Mouse (Mus musculus): ENCODE results near the gene Cwc22. TPM values are rescaled to one million over a fixed set of nuclear protein-coding genes. Genes with fewer than 3 reads are reported as not detected.

Cwc22 gene
- polyA plus RNA-seq, 1 experiment from 2014 or later = 34.7 TPM

DNA sequence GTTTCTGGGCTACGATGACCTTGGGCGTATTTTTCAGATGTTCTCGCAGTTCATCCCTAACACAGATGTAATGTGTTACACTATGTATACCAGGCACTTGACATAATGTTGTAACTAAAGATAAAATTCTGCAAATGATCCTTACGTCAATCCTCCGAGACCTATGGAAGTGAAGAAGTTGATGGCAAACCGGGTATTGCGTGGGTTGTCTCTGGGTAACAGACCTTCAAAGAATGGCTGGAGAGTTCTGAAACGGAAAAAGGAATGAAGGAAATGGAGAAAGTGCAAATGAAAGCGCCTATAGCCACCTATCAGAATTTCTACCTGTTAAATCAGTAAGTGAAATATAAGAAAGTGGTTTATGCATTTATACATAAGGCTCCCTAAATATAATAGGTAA is 42.2 kb downstream of the Cwc22 start:
- no peak overlapping the region for H3K4me2 ChIP-seq (replicated peaks; ENCODE audit: low read depth, low read length)
- H3K36me3 ChIP-seq (ENCODE audit: control insufficient read depth, insufficient read depth, low read length) = peaks cover 58% of the 10 kb centered on the region
- H3K4me1 ChIP-seq (ENCODE audit: control insufficient read depth, insufficient read depth, low read length) = no peaks in the 10 kb centered on the region
- no peak overlapping the region for H3K4me3 ChIP-seq (ENCODE audit: low read depth, low read length)
- no peak overlapping the region for H3K27ac ChIP-seq (ENCODE audit: low read length)
- H3K27me3 ChIP-seq (ENCODE audit: control insufficient read depth, insufficient read depth, low read length) = no peaks in the 10 kb centered on the region
- 95% methylated on average over 9 of the region's 9 CpGs for WGBS
- ATAC-seq (ENCODE audit: insufficient number of reproducible peaks, insufficient read depth, low FRiP score, low read depth) = no peak
- no peak overlapping the region for H3K9ac ChIP-seq (replicated peaks; ENCODE audit: low read depth, low read length)
- H3K9me3 ChIP-seq (ENCODE audit: control insufficient read depth, low read depth, low read length) = no peaks in the 10 kb centered on the region

DNA sequence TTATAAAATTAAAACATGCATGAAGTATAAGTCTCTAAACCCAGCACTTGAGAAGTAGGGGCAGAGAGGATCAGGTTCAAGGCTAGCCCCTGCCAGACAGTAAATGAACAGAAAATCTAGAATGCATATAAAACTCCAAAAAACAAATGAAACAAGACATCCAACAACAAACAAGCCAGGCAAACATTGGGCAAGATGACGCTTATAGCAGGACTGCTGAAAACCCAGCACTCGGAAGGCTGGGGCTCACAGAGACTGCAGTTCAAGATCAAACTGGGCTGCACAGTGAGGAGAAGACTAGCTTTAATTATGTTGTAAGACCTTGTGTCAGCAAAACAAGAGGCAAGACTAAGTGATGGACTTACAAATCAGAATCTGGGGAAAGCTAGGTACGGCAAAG is 43.1 kb downstream of the Cwc22 start:
- H3K9me3 ChIP-seq (ENCODE audit: control insufficient read depth, low read depth, low read length) = no peaks in the 10 kb centered on the region
- H3K36me3 ChIP-seq (ENCODE audit: control insufficient read depth, insufficient read depth, low read length) = peaks cover 63% of the 10 kb centered on the region
- WGBS = 95% methylated on average over 3 of the region's 3 CpGs
- H3K27ac ChIP-seq (ENCODE audit: low read length) = no peak overlapping the region
- H3K4me2 ChIP-seq (replicated peaks; ENCODE audit: low read depth, low read length) = no peak overlapping the region
- no peaks in the 10 kb centered on the region for H3K27me3 ChIP-seq (ENCODE audit: control insufficient read depth, insufficient read depth, low read length)
- no peak for ATAC-seq (ENCODE audit: insufficient number of reproducible peaks, insufficient read depth, low FRiP score, low read depth)
- no peak overlapping the region for H3K4me3 ChIP-seq (ENCODE audit: low read depth, low read length)
- H3K9ac ChIP-seq (replicated peaks; ENCODE audit: low read depth, low read length) = no peak overlapping the region
- H3K4me1 ChIP-seq (ENCODE audit: control insufficient read depth, insufficient read depth, low read length) = no peaks in the 10 kb centered on the region

DNA sequence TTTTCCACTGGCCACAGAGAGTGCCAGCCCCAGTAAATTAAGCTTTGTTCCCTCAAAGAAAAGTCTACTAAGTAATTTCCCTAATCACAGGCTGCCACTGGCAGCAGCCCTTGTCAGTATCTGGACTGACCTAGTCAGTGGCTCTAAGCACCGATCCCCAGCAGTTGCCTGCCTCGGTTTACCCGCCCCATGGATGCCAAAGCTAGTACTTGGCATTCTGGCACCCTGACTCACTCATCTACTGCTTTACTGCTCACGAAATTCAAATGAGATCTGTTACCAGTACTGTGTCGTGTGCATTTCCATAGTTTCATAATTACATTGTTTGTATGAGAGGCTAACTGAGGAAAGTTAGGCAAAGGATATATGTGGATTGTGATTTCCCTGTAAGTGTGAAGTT is 44.9 kb downstream of the Cwc22 start:
- Histone ChIP-seq H3K27ac (ENCODE audit: low read length) (no peak overlapping the region), H3K4me2 (replicated peaks; ENCODE audit: low read depth, low read length) (no peak overlapping the region), H3K9ac (replicated peaks; ENCODE audit: low read depth, low read length) (no peak overlapping the region), H3K27me3 (ENCODE audit: control insufficient read depth, insufficient read depth, low read length) (no peaks in the 10 kb centered on the region), H3K9me3 (ENCODE audit: control insufficient read depth, low read depth, low read length) (no peaks in the 10 kb centered on the region), H3K4me1 (ENCODE audit: control insufficient read depth, insufficient read depth, low read length) (no peaks in the 10 kb centered on the region), H3K36me3 (ENCODE audit: control insufficient read depth, insufficient read depth, low read length) (peaks cover 59% of the 10 kb centered on the region), H3K4me3 (ENCODE audit: low read depth, low read length) (no peak overlapping the region)
- 93% methylated on average over 5 of the region's 5 CpGs for WGBS
- no peak for ATAC-seq (ENCODE audit: insufficient number of reproducible peaks, insufficient read depth, low FRiP score, low read depth)

DNA sequence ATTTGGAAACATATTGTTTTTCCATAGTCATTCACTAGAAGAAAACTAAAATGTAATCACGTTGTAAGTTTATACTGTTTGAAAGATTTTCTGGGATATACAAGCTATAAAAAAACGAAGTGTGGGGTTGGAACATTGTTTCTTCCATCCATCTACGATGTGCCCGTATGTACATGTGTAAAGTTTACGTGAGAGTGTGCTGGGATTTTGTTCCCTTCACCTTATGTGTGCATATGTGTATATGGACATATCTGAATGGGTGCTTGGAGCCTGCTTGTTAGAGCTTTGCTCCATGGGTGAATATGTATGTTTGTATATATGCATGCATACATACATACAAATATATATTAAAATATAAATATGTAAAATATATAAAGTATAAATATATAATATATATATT is 45.4 kb downstream of the Cwc22 start:
- Histone ChIP-seq H3K4me3 (ENCODE audit: low read depth, low read length) (no peak overlapping the region), H3K9ac (replicated peaks; ENCODE audit: low read depth, low read length) (no peak overlapping the region), H3K4me1 (ENCODE audit: control insufficient read depth, insufficient read depth, low read length) (no peaks in the 10 kb centered on the region), H3K4me2 (replicated peaks; ENCODE audit: low read depth, low read length) (no peak overlapping the region), H3K27me3 (ENCODE audit: control insufficient read depth, insufficient read depth, low read length) (no peaks in the 10 kb centered on the region), H3K9me3 (ENCODE audit: control insufficient read depth, low read depth, low read length) (no peaks in the 10 kb centered on the region), H3K27ac (ENCODE audit: low read length) (no peak overlapping the region), H3K36me3 (ENCODE audit: control insufficient read depth, insufficient read depth, low read length) (peaks cover 59% of the 10 kb centered on the region)
- no peak for ATAC-seq (ENCODE audit: insufficient number of reproducible peaks, insufficient read depth, low FRiP score, low read depth)
- 93% methylated on average over 5 of the region's 5 CpGs for WGBS

DNA sequence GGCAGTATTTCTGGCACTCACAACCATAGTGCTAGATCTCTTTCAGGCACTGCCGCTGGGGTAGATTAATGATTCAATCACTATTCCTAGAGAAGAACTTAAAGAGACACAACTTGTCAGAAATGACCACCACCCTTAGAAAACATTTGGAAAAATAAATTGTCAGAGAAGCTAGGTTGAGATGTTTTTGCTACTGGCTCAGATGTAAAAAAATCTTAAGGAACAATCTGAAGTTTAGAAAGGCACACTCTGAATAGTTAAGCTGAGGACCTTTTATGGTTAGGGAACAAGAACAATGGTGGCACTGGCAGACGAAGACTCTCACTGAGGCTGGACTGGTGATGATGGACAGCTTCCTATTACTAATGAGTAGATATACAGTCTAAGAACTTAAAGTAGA is 46.1 kb downstream of the Cwc22 start:
- Histone ChIP-seq H3K4me2 (replicated peaks; ENCODE audit: low read depth, low read length) (no peak overlapping the region), H3K9me3 (ENCODE audit: control insufficient read depth, low read depth, low read length) (no peaks in the 10 kb centered on the region), H3K4me1 (ENCODE audit: control insufficient read depth, insufficient read depth, low read length) (no peaks in the 10 kb centered on the region), H3K27me3 (ENCODE audit: control insufficient read depth, insufficient read depth, low read length) (no peaks in the 10 kb centered on the region), H3K4me3 (ENCODE audit: low read depth, low read length) (no peak overlapping the region), H3K36me3 (ENCODE audit: control insufficient read depth, insufficient read depth, low read length) (peaks cover 56% of the 10 kb centered on the region), H3K27ac (ENCODE audit: low read length) (no peak overlapping the region), H3K9ac (replicated peaks; ENCODE audit: low read depth, low read length) (no peak overlapping the region)
- ATAC-seq (ENCODE audit: insufficient number of reproducible peaks, insufficient read depth, low FRiP score, low read depth) = no peak
- WGBS = 83% methylated on average over 2 of the region's 2 CpGs

DNA sequence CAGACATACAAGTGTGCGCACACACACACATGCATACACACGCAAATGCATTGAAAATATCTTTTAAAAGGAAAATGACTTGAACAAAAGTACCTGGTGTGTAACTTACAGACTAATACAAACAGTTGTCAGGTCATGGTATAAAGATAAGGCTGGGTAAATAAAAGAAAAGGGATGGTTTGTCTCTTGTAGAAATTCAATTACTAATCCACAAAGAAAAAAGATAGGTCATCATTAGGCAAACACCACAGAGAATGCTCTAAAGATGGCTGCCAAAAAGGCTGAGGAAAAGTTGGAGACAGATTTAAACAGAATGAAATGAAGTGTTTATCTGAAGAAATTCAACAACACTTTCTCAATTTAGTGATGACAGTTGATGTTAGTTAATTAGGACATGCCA is 47.7 kb downstream of the Cwc22 start:
- H3K27ac ChIP-seq (ENCODE audit: low read length) = no peak overlapping the region
- no peak overlapping the region for H3K4me2 ChIP-seq (replicated peaks; ENCODE audit: low read depth, low read length)
- 90% methylated on average over 2 of the region's 2 CpGs for WGBS
- H3K36me3 ChIP-seq (ENCODE audit: control insufficient read depth, insufficient read depth, low read length) = peaks cover 51% of the 10 kb centered on the region
- no peak overlapping the region for H3K4me3 ChIP-seq (ENCODE audit: low read depth, low read length)
- H3K9ac ChIP-seq (replicated peaks; ENCODE audit: low read depth, low read length) = no peak overlapping the region
- ATAC-seq (ENCODE audit: insufficient number of reproducible peaks, insufficient read depth, low FRiP score, low read depth) = no peak
- no peaks in the 10 kb centered on the region for H3K9me3 ChIP-seq (ENCODE audit: control insufficient read depth, low read depth, low read length)
- H3K27me3 ChIP-seq (ENCODE audit: control insufficient read depth, insufficient read depth, low read length) = no peaks in the 10 kb centered on the region
- no peaks in the 10 kb centered on the region for H3K4me1 ChIP-seq (ENCODE audit: control insufficient read depth, insufficient read depth, low read length)

DNA sequence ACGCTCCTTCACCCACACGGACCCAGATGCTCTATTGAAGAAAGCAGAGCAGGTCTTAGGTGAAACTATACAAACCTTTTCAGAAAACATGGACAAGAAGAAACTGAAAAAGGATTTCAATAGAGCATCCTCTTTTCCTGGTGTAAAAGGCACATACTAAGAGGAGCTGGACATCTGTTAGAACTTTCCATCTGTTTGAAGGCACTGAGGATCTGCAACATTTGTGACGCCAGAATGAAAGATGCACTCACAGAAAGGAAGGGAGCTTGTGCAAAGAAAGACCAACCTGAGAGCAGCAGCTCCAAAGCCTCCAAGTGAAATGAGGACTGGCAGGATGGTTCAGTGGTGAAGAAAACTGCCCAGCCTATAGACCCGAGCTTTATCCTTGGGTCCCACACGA is 48.2 kb downstream of the Cwc22 start:
- H3K27me3 ChIP-seq (ENCODE audit: control insufficient read depth, insufficient read depth, low read length) = no peaks in the 10 kb centered on the region
- H3K36me3 ChIP-seq (ENCODE audit: control insufficient read depth, insufficient read depth, low read length) = peaks cover 47% of the 10 kb centered on the region
- no peaks in the 10 kb centered on the region for H3K4me1 ChIP-seq (ENCODE audit: control insufficient read depth, insufficient read depth, low read length)
- ATAC-seq (ENCODE audit: insufficient number of reproducible peaks, insufficient read depth, low FRiP score, low read depth) = no peak
- H3K4me2 ChIP-seq (replicated peaks; ENCODE audit: low read depth, low read length) = no peak overlapping the region
- 88% methylated on average over 5 of the region's 5 CpGs for WGBS
- no peaks in the 10 kb centered on the region for H3K9me3 ChIP-seq (ENCODE audit: control insufficient read depth, low read depth, low read length)
- H3K4me3 ChIP-seq (ENCODE audit: low read depth, low read length) = no peak overlapping the region
- H3K9ac ChIP-seq (replicated peaks; ENCODE audit: low read depth, low read length) = no peak overlapping the region
- H3K27ac ChIP-seq (ENCODE audit: low read length) = no peak overlapping the region

DNA sequence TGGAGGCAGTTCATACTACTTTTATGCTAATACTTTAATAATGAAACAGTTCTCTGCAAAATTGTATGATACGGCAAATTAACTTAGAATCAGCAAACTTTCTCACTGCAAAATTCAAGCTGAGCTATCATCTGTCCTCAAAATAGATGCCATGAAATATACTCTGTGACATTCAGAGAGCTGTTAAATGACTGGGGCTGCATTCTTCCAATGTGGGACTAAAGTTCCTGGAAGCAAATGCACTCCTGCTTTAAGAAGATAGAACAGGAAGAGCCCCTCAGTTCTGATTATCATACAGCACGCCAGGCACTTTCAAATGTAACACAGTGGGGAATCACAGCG is 48.6 kb downstream of the Cwc22 start:
- Histone ChIP-seq H3K9me3 (ENCODE audit: control insufficient read depth, low read depth, low read length) (no peaks in the 10 kb centered on the region), H3K27ac (ENCODE audit: low read length) (no peak overlapping the region), H3K36me3 (ENCODE audit: control insufficient read depth, insufficient read depth, low read length) (peaks cover 48% of the 10 kb centered on the region), H3K9ac (replicated peaks; ENCODE audit: low read depth, low read length) (no peak overlapping the region), H3K27me3 (ENCODE audit: control insufficient read depth, insufficient read depth, low read length) (no peaks in the 10 kb centered on the region), H3K4me3 (ENCODE audit: low read depth, low read length) (no peak overlapping the region), H3K4me2 (replicated peaks; ENCODE audit: low read depth, low read length) (no peak overlapping the region), H3K4me1 (ENCODE audit: control insufficient read depth, insufficient read depth, low read length) (no peaks in the 10 kb centered on the region)
- no peak for ATAC-seq (ENCODE audit: insufficient number of reproducible peaks, insufficient read depth, low FRiP score, low read depth)
- WGBS = 91% methylated on average over 3 of the region's 3 CpGs

DNA sequence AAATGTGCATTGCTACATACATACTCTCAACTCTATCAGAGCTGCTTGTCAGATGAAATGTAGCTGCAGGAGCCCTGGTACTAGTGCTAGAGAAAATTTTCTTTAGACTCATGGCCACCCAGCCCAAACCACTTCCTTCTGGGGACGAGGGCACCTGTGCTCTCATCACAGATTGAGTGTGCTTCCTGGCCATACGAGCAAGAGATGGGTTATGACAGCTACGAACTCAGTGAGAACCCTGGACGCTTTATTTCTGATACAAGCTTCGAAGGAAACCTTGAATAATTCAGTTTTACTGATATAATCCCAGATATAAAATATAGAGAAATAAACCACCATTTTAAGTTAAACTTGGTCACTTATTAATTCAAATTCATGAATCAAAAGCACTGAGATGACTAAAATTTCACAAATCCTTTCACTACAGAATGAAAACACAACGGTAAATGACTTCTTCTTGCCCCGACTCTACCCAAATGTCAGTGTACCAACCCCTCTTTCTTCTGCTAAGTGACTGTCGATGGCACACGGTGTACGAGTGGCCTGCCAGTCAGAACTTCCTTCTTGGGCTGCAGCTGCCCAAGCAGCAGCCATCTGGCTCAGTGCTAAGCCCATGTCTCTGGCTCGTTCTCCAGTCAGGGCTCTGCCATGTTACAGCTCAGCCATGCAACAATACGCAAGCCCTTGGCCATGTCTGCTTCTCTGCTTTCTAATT is 49.2 kb downstream of the Cwc22 start:
- no peak overlapping the region for H3K27ac ChIP-seq (ENCODE audit: low read length)
- H3K27me3 ChIP-seq (ENCODE audit: control insufficient read depth, insufficient read depth, low read length) = no peaks in the 10 kb centered on the region
- H3K4me3 ChIP-seq (ENCODE audit: low read depth, low read length) = no peak overlapping the region
- no peak for ATAC-seq (ENCODE audit: insufficient number of reproducible peaks, insufficient read depth, low FRiP score, low read depth)
- no peaks in the 10 kb centered on the region for H3K4me1 ChIP-seq (ENCODE audit: control insufficient read depth, insufficient read depth, low read length)
- H3K9me3 ChIP-seq (ENCODE audit: control insufficient read depth, low read depth, low read length) = no peaks in the 10 kb centered on the region
- peaks cover 43% of the 10 kb centered on the region for H3K36me3 ChIP-seq (ENCODE audit: control insufficient read depth, insufficient read depth, low read length)
- no peak overlapping the region for H3K9ac ChIP-seq (replicated peaks; ENCODE audit: low read depth, low read length)
- H3K4me2 ChIP-seq (replicated peaks; ENCODE audit: low read depth, low read length) = no peak overlapping the region
- 92% methylated on average over 12 of the region's 12 CpGs for WGBS
